Mouse (Mus musculus) hindbrain, embryonic 16.5 days (tissue): Measurements from ENCODE around the gene Fstl1. TPM values are rescaled to one million over a fixed set of nuclear protein-coding genes. Genes with fewer than 3 reads are reported as not detected.

Experiments
- ATAC-seq: fragments of 200-750 bp; cut with Nextera tagmentation; 2 replicates; pipeline ENCODE4 v1.8.0; 2017; ENCODE audit warnings: moderate TSS enrichment, moderate library complexity
- H3K27ac ChIP-seq: fragments of 300-500 bp; sonication (generic); 2 replicates; pipeline ENCODE4 v1.5.1; 2014; ENCODE audit warnings: low read depth, mild to moderate bottlenecking, control low read depth, low read length, moderate library complexity
- H3K27me3 ChIP-seq: fragments of 300-500 bp; sonication (generic); replicated peaks from 2 replicates; pipeline ENCODE4 v1.6.1; 2014; ENCODE audit warnings: low read length; ENCODE audit not compliant: control insufficient read depth, insufficient read depth
- H3K36me3 ChIP-seq: fragments of 300-500 bp; sonication (generic); 2 replicates; pipeline ENCODE4 v1.6.1; 2014; ENCODE audit warnings: mild to moderate bottlenecking, low read length, moderate library complexity, mixed read lengths; ENCODE audit not compliant: control insufficient read depth, insufficient read depth
- H3K4me1 ChIP-seq: fragments of 300-500 bp; sonication (generic); 2 replicates; pipeline ENCODE4 v1.6.1; 2014; ENCODE audit warnings: low read depth, low read length; ENCODE audit not compliant: control insufficient read depth, insufficient read depth
- H3K4me2 ChIP-seq: fragments of 300-500 bp; sonication (generic); 2 replicates; pipeline ENCODE4 v1.6.1; 2014; ENCODE audit warnings: mild to moderate bottlenecking, low read length, control low read depth, moderate library complexity
- H3K4me3 ChIP-seq: fragments of 300-500 bp; sonication (generic); 2 replicates; pipeline ENCODE4 v1.5.1; 2014; ENCODE audit warnings: mild to moderate bottlenecking, low read length, control low read depth, moderate library complexity
- H3K9ac ChIP-seq: fragments of 300-500 bp; sonication (generic); 2 replicates; pipeline ENCODE4 v1.6.1; 2014; ENCODE audit warnings: low read depth, mild to moderate bottlenecking, control low read depth, low read length, moderate library complexity
- H3K9me3 ChIP-seq: fragments of 300-500 bp; sonication (generic); 2 replicates; pipeline ENCODE4 v1.6.1; 2014; ENCODE audit warnings: mild to moderate bottlenecking, low read length, moderate library complexity; ENCODE audit not compliant: control insufficient read depth
- WGBS: fragments of 180-500 bp; shearing (Covaris S2); extraction: QIAGEN DNeasy Blood & Tissue Kit; methylation state at CpG from one replicate; pipeline ENCODE4 v1.1.7; 2014; 5-methylcytosine and 5-hydroxymethylcytosine counted together
- polyA plus RNA-seq: library from polyadenylated mRNA; unstranded; fragments of >200 nt; fragmentation: Nextera tagmentation; extraction: Ambion mirVana; gene quantifications from 2 replicates; pipeline ENCODE4 v1.2.1, GENCODE M21; 2015

Fstl1 gene
- polyA plus RNA-seq: 81.2 and 110 TPM in 2 replicates

- Histone ChIP-seq H3K9me3 (no peaks in the 10 kb centered on the region), H3K4me1 (peaks cover 21% of the 10 kb centered on the region), H3K4me3 (peak within 1 kb of the TSS; percentile 80), H3K27ac (peak within 1 kb of the TSS; percentile 31; the same call in 1 of the 2 replicates), H3K9ac (peak within 1 kb of the TSS; percentile 87), H3K36me3 (no peaks in the 10 kb centered on the region), H3K4me2 (peak within 1 kb of the TSS; percentile 98), H3K27me3 (no peaks in the 10 kb centered on the region)
- 0% methylated on average over 49 of the region's 52 CpGs for WGBS
- peak; percentile 86 for ATAC-seq
These were observed at the start of gene Fstl1 for GRCm38 (mm10) chr16:37776860-37777651. TSS of gene Fstl1 (plus strand) at chr16:37776873.

GRCm38 (mm10) chr16:37728674-37729073 is 48.0 kb upstream of the Fstl1 start:
- no peaks in the 10 kb centered on the region for H3K27me3 ChIP-seq
- no peak for ATAC-seq
- H3K4me3 ChIP-seq: no peak overlapping the region
- 70% methylated on average over 1 of the region's 1 CpGs for WGBS
- H3K4me2 ChIP-seq: no peak overlapping the region
- H3K4me1 ChIP-seq: peaks cover 5% of the 10 kb centered on the region
- H3K27ac ChIP-seq: no peak overlapping the region
- no peaks in the 10 kb centered on the region for H3K9me3 ChIP-seq
- no peak overlapping the region for H3K9ac ChIP-seq
- H3K36me3 ChIP-seq: no peaks in the 10 kb centered on the region

GRCm38 (mm10) chr16:37729381-37730150 is 47.1 kb upstream of the Fstl1 start:
- no peak for ATAC-seq
- no peaks in the 10 kb centered on the region for H3K27me3 ChIP-seq
- no peak overlapping the region for H3K27ac ChIP-seq
- no peak overlapping the region for H3K4me3 ChIP-seq
- H3K4me1 ChIP-seq: peaks cover 5% of the 10 kb centered on the region
- H3K9ac ChIP-seq: no peak overlapping the region
- WGBS: 53% methylated on average over 9 of the region's 9 CpGs
- H3K36me3 ChIP-seq: no peaks in the 10 kb centered on the region
- H3K9me3 ChIP-seq: no peaks in the 10 kb centered on the region
- no peak overlapping the region for H3K4me2 ChIP-seq

GRCm38 (mm10) chr16:37730293-37730835 is 46.3 kb upstream of the Fstl1 start:
- Histone ChIP-seq H3K36me3 (no peaks in the 10 kb centered on the region), H3K9ac (no peak overlapping the region), H3K4me2 (no peak overlapping the region), H3K4me1 (peaks cover 5% of the 10 kb centered on the region), H3K27me3 (no peaks in the 10 kb centered on the region), H3K27ac (no peak overlapping the region), H3K4me3 (no peak overlapping the region), H3K9me3 (no peaks in the 10 kb centered on the region)
- no peak for ATAC-seq
- 90% methylated on average over 8 of the region's 8 CpGs for WGBS

GRCm38 (mm10) chr16:37731431-37731830 is 45.2 kb upstream of the Fstl1 start:
- no peak for ATAC-seq
- H3K4me2 ChIP-seq: no peak overlapping the region
- peaks cover 5% of the 10 kb centered on the region for H3K4me1 ChIP-seq
- no peak overlapping the region for H3K9ac ChIP-seq
- no peak overlapping the region for H3K4me3 ChIP-seq
- no peaks in the 10 kb centered on the region for H3K27me3 ChIP-seq
- 81% methylated on average over 4 of the region's 4 CpGs for WGBS
- no peaks in the 10 kb centered on the region for H3K9me3 ChIP-seq
- H3K36me3 ChIP-seq: no peaks in the 10 kb centered on the region
- no peak overlapping the region for H3K27ac ChIP-seq

GRCm38 (mm10) chr16:37732023-37732761 is 44.5 kb upstream of the Fstl1 start:
- Histone ChIP-seq H3K27ac (no peak overlapping the region; the same call in 1 of the 2 replicates), H3K9ac (no peak overlapping the region)
- 47% methylated on average over 7 of the region's 7 CpGs for WGBS

GRCm38 (mm10) chr16:37740076-37740475 is 36.6 kb upstream of the Fstl1 start:
- Histone ChIP-seq H3K4me1 (no peaks in the 10 kb centered on the region), H3K4me2 (no peak overlapping the region), H3K4me3 (no peak overlapping the region), H3K27me3 (no peaks in the 10 kb centered on the region), H3K9me3 (no peaks in the 10 kb centered on the region), H3K36me3 (no peaks in the 10 kb centered on the region), H3K27ac (no peak overlapping the region), H3K9ac (no peak overlapping the region)
- 92% methylated on average over 2 of the region's 2 CpGs for WGBS
- ATAC-seq: no peak

More at GRCm38 (mm10) chr16:37732023-37732761, 44.5 kb upstream of the Fstl1 start:
- Histone ChIP-seq H3K4me2 (no peak overlapping the region), H3K9me3 (no peaks in the 10 kb centered on the region), H3K27me3 (no peaks in the 10 kb centered on the region), H3K4me1 (peaks cover 5% of the 10 kb centered on the region), H3K36me3 (no peaks in the 10 kb centered on the region), H3K4me3 (no peak overlapping the region)
- ATAC-seq: peak; percentile 50; the same call in 1 of the 2 replicates

- WGBS: 77% methylated on average over 4 of the region's 4 CpGs
- no peak overlapping the region for H3K9ac ChIP-seq
- no peak overlapping the region for H3K4me3 ChIP-seq
- ATAC-seq: no peak
- H3K27me3 ChIP-seq: no peaks in the 10 kb centered on the region
- H3K4me2 ChIP-seq: no peak overlapping the region
- H3K4me1 ChIP-seq: no peaks in the 10 kb centered on the region
- H3K9me3 ChIP-seq: no peaks in the 10 kb centered on the region
- H3K27ac ChIP-seq: no peak overlapping the region
- no peaks in the 10 kb centered on the region for H3K36me3 ChIP-seq
These were observed 34.4 kb upstream of the Fstl1 start for GRCm38 (mm10) chr16:37742266-37742665.
